Mouse (Mus musculus): Measurements from ENCODE around the gene Cpeb3. TPM values are rescaled to one million over a fixed set of nuclear protein-coding genes. Genes with fewer than 3 reads are reported as not detected.

Gene Cpeb3
- polyA plus RNA-seq (2015; fragmentation: Nextera tagmentation; extraction: Ambion mirVana), result 7.4 and 8.2 TPM in 2 replicates

DNA sequence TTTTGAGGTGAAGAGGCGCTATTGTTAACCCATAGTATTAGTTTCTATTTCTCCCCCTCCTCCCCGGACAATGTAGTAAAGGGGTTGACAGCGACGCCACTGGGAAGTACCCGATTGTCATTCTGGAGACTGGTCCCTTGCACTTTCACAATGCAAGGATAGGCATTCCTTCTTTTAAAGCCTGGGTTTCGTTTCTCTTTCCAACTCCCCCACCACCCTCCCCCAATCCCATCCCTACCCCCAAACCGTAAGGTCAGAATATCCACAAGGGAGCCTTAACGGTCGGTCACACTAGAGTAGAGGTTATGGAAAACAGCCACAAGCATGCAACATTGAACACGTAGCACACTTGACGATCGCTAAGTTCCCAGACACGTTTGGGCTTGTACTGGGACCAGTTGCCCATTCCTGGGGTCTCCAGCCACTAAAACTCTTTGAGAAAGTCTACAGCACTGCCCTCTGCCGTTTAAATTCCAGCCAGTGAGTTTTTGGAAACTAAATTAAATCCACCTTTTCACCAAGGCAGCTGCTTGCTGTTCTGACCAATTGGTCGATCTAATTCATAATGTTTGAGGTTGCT is at the start of gene Cpeb3:
TSS of gene Cpeb3 (minus strand) at position 426 of the 580 bp plus-strand sequence.
- H3K27ac ChIP-seq (ENCODE audit: low read length), result peak within 1 kb of the TSS; percentile 94
- under 1% methylated on average over 15 of the region's 15 CpGs for WGBS
- H3K27me3 ChIP-seq (ENCODE audit: control insufficient read depth, insufficient read depth, low read length), result no peaks in the 10 kb centered on the region
- H3K4me3 ChIP-seq (ENCODE audit: low read length), result peak within 1 kb of the TSS; percentile 99
- H3K4me2 ChIP-seq (ENCODE audit: low read depth, low read length), result peak within 1 kb of the TSS; percentile 76
- peak within 1 kb of the TSS; percentile 99 for H3K9ac ChIP-seq (ENCODE audit: low read length)
- H3K36me3 ChIP-seq (ENCODE audit: control insufficient read depth, insufficient read depth), result peaks cover 14% of the 10 kb centered on the region
- no peaks in the 10 kb centered on the region for H3K9me3 ChIP-seq (replicated peaks; ENCODE audit: control insufficient read depth, low read length)
- ATAC-seq (replicated peaks; ENCODE audit: extremely low read depth, insufficient read depth, low FRiP score), result no peak
- peaks cover 16% of the 10 kb centered on the region for H3K4me1 ChIP-seq (ENCODE audit: control insufficient read depth, insufficient read depth, low read length)

DNA sequence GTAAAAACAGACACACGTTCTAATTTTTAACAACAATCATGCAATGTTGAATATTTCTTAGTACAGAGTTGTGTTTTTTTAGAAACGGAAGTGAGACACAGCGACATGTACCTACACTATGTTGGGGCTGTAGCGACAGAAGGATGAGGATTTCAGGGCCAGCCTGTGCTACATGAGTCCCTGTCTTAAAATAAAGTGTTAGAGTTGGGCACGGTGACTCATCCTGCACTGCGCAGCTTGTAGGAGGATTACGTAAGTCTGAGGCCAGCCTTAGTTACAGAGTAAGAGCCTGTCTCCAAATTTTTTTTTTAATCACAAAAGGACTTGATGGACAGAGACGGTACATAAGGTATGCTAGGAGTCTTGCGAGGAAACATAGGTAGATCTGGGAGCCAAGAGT is 46.9 kb upstream of the Cpeb3 start:
- Histone ChIP-seq H3K4me2 (ENCODE audit: low read depth, low read length) (no peak overlapping the region), H3K27me3 (ENCODE audit: control insufficient read depth, insufficient read depth, low read length) (no peaks in the 10 kb centered on the region), H3K27ac (ENCODE audit: low read length) (no peak overlapping the region), H3K4me1 (ENCODE audit: control insufficient read depth, insufficient read depth, low read length) (no peaks in the 10 kb centered on the region), H3K9ac (ENCODE audit: low read length) (no peak overlapping the region), H3K36me3 (ENCODE audit: control insufficient read depth, insufficient read depth) (no peaks in the 10 kb centered on the region), H3K4me3 (ENCODE audit: low read length) (no peak overlapping the region), H3K9me3 (replicated peaks; ENCODE audit: control insufficient read depth, low read length) (no peaks in the 10 kb centered on the region)
- WGBS, result 85% methylated on average over 9 of the region's 9 CpGs
- no peak for ATAC-seq (replicated peaks; ENCODE audit: extremely low read depth, insufficient read depth, low FRiP score)

- Histone ChIP-seq H3K27me3 (ENCODE audit: control insufficient read depth, insufficient read depth, low read length) (no peaks in the 10 kb centered on the region), H3K4me1 (ENCODE audit: control insufficient read depth, insufficient read depth, low read length) (no peaks in the 10 kb centered on the region), H3K9me3 (replicated peaks; ENCODE audit: control insufficient read depth, low read length) (no peaks in the 10 kb centered on the region), H3K27ac (ENCODE audit: low read length) (no peak overlapping the region), H3K36me3 (ENCODE audit: control insufficient read depth, insufficient read depth) (no peaks in the 10 kb centered on the region), H3K4me2 (ENCODE audit: low read depth, low read length) (no peak overlapping the region), H3K4me3 (ENCODE audit: low read length) (no peak overlapping the region), H3K9ac (ENCODE audit: low read length) (no peak overlapping the region)
- no peak for ATAC-seq (replicated peaks; ENCODE audit: extremely low read depth, insufficient read depth, low FRiP score)
- 64% methylated on average over 6 of the region's 6 CpGs for WGBS
Measured at GRCm38 (mm10) chr19:37252104-37252503, 43.7 kb upstream of the Cpeb3 start.

GRCm38 (mm10) chr19:37248199-37248598 is 39.8 kb upstream of the Cpeb3 start:
- Histone ChIP-seq H3K4me3 (ENCODE audit: low read length) (no peak overlapping the region), H3K4me2 (ENCODE audit: low read depth, low read length) (no peak overlapping the region), H3K27me3 (ENCODE audit: control insufficient read depth, insufficient read depth, low read length) (no peaks in the 10 kb centered on the region), H3K27ac (ENCODE audit: low read length) (no peak overlapping the region), H3K9ac (ENCODE audit: low read length) (no peak overlapping the region), H3K9me3 (replicated peaks; ENCODE audit: control insufficient read depth, low read length) (peaks cover 2% of the 10 kb centered on the region; the same call in 1 of the 2 replicates), H3K36me3 (ENCODE audit: control insufficient read depth, insufficient read depth) (no peaks in the 10 kb centered on the region), H3K4me1 (ENCODE audit: control insufficient read depth, insufficient read depth, low read length) (no peaks in the 10 kb centered on the region)
- ATAC-seq (replicated peaks; ENCODE audit: extremely low read depth, insufficient read depth, low FRiP score), result no peak
- WGBS, result 64% methylated on average over 3 of the region's 3 CpGs

- Histone ChIP-seq H3K9me3 (replicated peaks; ENCODE audit: control insufficient read depth, low read length) (peaks cover 2% of the 10 kb centered on the region; the same call in 1 of the 2 replicates), H3K36me3 (ENCODE audit: control insufficient read depth, insufficient read depth) (no peaks in the 10 kb centered on the region), H3K4me1 (ENCODE audit: control insufficient read depth, insufficient read depth, low read length) (no peaks in the 10 kb centered on the region), H3K27me3 (ENCODE audit: control insufficient read depth, insufficient read depth, low read length) (no peaks in the 10 kb centered on the region), H3K9ac (ENCODE audit: low read length) (no peak overlapping the region), H3K27ac (ENCODE audit: low read length) (no peak overlapping the region), H3K4me3 (ENCODE audit: low read length) (no peak overlapping the region), H3K4me2 (ENCODE audit: low read depth, low read length) (no peak overlapping the region)
- WGBS, result 28% methylated on average over 3 of the region's 3 CpGs
- ATAC-seq (replicated peaks; ENCODE audit: extremely low read depth, insufficient read depth, low FRiP score), result no peak
Measured at GRCm38 (mm10) chr19:37246859-37247258, 38.5 kb upstream of the Cpeb3 start.

DNA sequence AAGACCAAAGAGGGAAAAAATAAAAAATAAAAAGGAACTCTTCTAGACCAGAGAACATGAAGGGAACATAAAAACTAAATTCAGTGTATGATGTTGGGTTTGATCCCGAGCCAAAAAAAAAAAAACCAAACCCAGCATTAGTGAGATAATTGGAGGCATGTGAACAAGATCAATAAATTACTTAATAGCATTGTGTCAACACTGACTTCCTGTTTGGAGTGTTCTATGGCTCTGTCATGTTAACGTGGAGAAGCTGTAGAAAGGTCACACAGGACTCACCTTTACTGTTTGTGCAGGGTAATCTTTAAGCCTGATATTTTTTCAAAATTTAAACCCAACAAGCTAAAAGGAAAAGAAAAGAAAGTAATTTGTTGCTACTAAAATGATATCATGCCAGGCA is 34.3 kb upstream of the Cpeb3 start:
- Histone ChIP-seq H3K36me3 (ENCODE audit: control insufficient read depth, insufficient read depth) (no peaks in the 10 kb centered on the region), H3K27me3 (ENCODE audit: control insufficient read depth, insufficient read depth, low read length) (0 out of 2 replicates have a peak, but pooled peaks cover 2% of the 10 kb centered on the region), H3K9me3 (replicated peaks; ENCODE audit: control insufficient read depth, low read length) (peaks cover 2% of the 10 kb centered on the region; the same call in 1 of the 2 replicates), H3K4me3 (ENCODE audit: low read length) (no peak overlapping the region), H3K4me1 (ENCODE audit: control insufficient read depth, insufficient read depth, low read length) (no peaks in the 10 kb centered on the region), H3K4me2 (ENCODE audit: low read depth, low read length) (no peak overlapping the region), H3K27ac (ENCODE audit: low read length) (no peak overlapping the region), H3K9ac (ENCODE audit: low read length) (no peak overlapping the region)
- 39% methylated on average over 2 of the region's 2 CpGs for WGBS
- no peak for ATAC-seq (replicated peaks; ENCODE audit: extremely low read depth, insufficient read depth, low FRiP score)

DNA sequence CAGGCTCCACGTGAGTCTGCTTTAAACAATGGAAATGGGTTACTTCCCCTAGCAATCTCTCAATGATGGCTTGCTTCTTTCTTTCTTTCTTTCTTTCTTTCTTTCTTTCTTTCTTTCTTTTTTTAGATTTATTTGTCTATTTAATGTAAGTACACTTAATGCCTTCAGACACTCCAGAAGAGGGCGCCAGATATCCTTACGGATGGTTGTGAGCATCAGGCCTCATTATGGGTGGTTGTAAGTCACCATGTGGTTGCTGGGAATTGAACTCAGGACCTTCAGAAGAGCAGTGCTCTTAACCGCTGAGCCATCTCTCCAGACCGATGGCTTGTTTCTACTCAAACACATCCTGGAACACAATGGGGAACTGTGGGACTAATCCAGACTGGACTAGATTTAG is 32.8 kb upstream of the Cpeb3 start:
- Histone ChIP-seq H3K27me3 (ENCODE audit: control insufficient read depth, insufficient read depth, low read length) (0 out of 2 replicates have a peak, but pooled peaks cover 2% of the 10 kb centered on the region), H3K4me3 (ENCODE audit: low read length) (no peak overlapping the region), H3K9ac (ENCODE audit: low read length) (no peak overlapping the region), H3K4me1 (ENCODE audit: control insufficient read depth, insufficient read depth, low read length) (no peaks in the 10 kb centered on the region), H3K4me2 (ENCODE audit: low read depth, low read length) (no peak overlapping the region), H3K9me3 (replicated peaks; ENCODE audit: control insufficient read depth, low read length) (peaks cover 2% of the 10 kb centered on the region; the same call in 1 of the 2 replicates), H3K27ac (ENCODE audit: low read length) (no peak overlapping the region), H3K36me3 (ENCODE audit: control insufficient read depth, insufficient read depth) (no peaks in the 10 kb centered on the region)
- no peak for ATAC-seq (replicated peaks; ENCODE audit: extremely low read depth, insufficient read depth, low FRiP score)
- WGBS, result 70% methylated on average over 5 of the region's 5 CpGs

DNA sequence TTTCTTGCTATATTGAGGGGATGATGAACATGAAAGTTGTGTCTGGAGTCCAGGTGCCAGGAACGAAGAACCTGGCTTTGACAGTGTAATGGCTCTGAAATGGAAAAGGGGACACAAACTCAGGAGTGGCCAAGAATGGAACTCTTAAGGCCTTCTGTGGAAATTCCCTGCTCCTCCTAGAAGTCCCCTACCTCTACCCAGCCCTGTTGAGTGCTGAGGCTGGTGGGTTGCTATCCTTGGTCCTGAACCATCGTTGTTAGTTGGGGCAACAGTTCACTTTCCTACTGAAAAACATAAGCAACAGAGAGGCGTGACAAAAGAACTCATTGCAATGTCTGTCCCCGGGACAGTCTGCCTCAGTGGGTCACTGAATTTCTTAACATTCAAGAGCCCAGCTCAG is 30.7 kb upstream of the Cpeb3 start:
- Histone ChIP-seq H3K36me3 (ENCODE audit: control insufficient read depth, insufficient read depth) (no peaks in the 10 kb centered on the region), H3K9ac (ENCODE audit: low read length) (no peak overlapping the region), H3K4me2 (ENCODE audit: low read depth, low read length) (no peak overlapping the region), H3K9me3 (replicated peaks; ENCODE audit: control insufficient read depth, low read length) (no peaks in the 10 kb centered on the region), H3K27me3 (ENCODE audit: control insufficient read depth, insufficient read depth, low read length) (peaks cover 16% of the 10 kb centered on the region), H3K4me1 (ENCODE audit: control insufficient read depth, insufficient read depth, low read length) (peaks cover 2% of the 10 kb centered on the region), H3K4me3 (ENCODE audit: low read length) (no peak overlapping the region), H3K27ac (ENCODE audit: low read length) (no peak overlapping the region)
- 15% methylated on average over 4 of the region's 4 CpGs for WGBS
- no peak; the same call in 1 of the 2 replicates for ATAC-seq (replicated peaks; ENCODE audit: extremely low read depth, insufficient read depth, low FRiP score)

- Histone ChIP-seq H3K9me3 (replicated peaks; ENCODE audit: control insufficient read depth, low read length) (no peaks in the 10 kb centered on the region), H3K27ac (ENCODE audit: low read length) (no peak overlapping the region), H3K36me3 (ENCODE audit: control insufficient read depth, insufficient read depth) (no peaks in the 10 kb centered on the region), H3K27me3 (ENCODE audit: control insufficient read depth, insufficient read depth, low read length) (peaks cover 20% of the 10 kb centered on the region), H3K4me2 (ENCODE audit: low read depth, low read length) (no peak overlapping the region), H3K9ac (ENCODE audit: low read length) (no peak overlapping the region), H3K4me1 (ENCODE audit: control insufficient read depth, insufficient read depth, low read length) (peaks cover 6% of the 10 kb centered on the region), H3K4me3 (ENCODE audit: low read length) (no peak overlapping the region)
- 18% methylated on average over 7 of the region's 7 CpGs for WGBS
- no peak for ATAC-seq (replicated peaks; ENCODE audit: extremely low read depth, insufficient read depth, low FRiP score)
Measured at GRCm38 (mm10) chr19:37238651-37239050, 30.2 kb upstream of the Cpeb3 start.

Measured in heart, embryonic 16.5 days (tissue).